Mouse (Mus musculus): ENCODE data around the gene Erbb2. TPM values are rescaled to one million over a fixed set of nuclear protein-coding genes. Genes with fewer than 3 reads are reported as not detected.

Gene Erbb2
- polyA plus RNA-seq (2015; fragmentation: Nextera tagmentation; extraction: Ambion mirVana) = 48.1 and 49.0 TPM in 2 replicates

GRCm38 (mm10) chr11:98412273-98412796 is at the start of gene Erbb2:
TSS of gene Erbb2 (plus strand) at chr11:98412470.
- peak within 1 kb of the TSS; percentile 80 for H3K4me3 ChIP-seq
- H3K4me1 ChIP-seq = peaks cover 67% of the 10 kb centered on the region
- ATAC-seq (ENCODE audit: extremely low read depth, insufficient number of reproducible peaks, low FRiP score, low TSS enrichment) = peak; percentile 66

GRCm38 (mm10) chr11:98363817-98364216 is 48.5 kb upstream of the Erbb2 start:
- Histone ChIP-seq H3K27me3 (replicated peaks) (no peaks in the 10 kb centered on the region), H3K9me3 (no peaks in the 10 kb centered on the region), H3K27ac (replicated peaks) (no peak overlapping the region), H3K9ac (no peak overlapping the region), H3K36me3 (peaks cover 7% of the 10 kb centered on the region; the same call in 1 of the 2 replicates), H3K4me2 (no peak overlapping the region), H3K4me1 (peaks cover 72% of the 10 kb centered on the region), H3K4me3 (no peak overlapping the region)
- no peak for ATAC-seq (ENCODE audit: extremely low read depth, insufficient number of reproducible peaks, low FRiP score, low TSS enrichment)
- 79% methylated on average over 5 of the region's 5 CpGs for WGBS

More at GRCm38 (mm10) chr11:98412273-98412796, at the start of gene Erbb2:
- WGBS = under 1% methylated on average over 45 of the region's 49 CpGs
- no peaks in the 10 kb centered on the region for H3K9me3 ChIP-seq
- H3K36me3 ChIP-seq = peaks cover 9% of the 10 kb centered on the region
- peak within 1 kb of the TSS; percentile 96 for H3K27ac ChIP-seq (replicated peaks)
- no peaks in the 10 kb centered on the region for H3K27me3 ChIP-seq (replicated peaks)
- peak within 1 kb of the TSS; percentile 93 for H3K9ac ChIP-seq
- peak within 1 kb of the TSS; percentile 83 for H3K4me2 ChIP-seq

- Histone ChIP-seq H3K4me3 (no peak overlapping the region), H3K27me3 (replicated peaks) (no peaks in the 10 kb centered on the region), H3K9me3 (no peaks in the 10 kb centered on the region), H3K4me2 (no peak overlapping the region), H3K27ac (replicated peaks) (no peak overlapping the region), H3K4me1 (peaks cover 72% of the 10 kb centered on the region), H3K36me3 (peaks cover 7% of the 10 kb centered on the region; the same call in 1 of the 2 replicates), H3K9ac (no peak overlapping the region)
- ATAC-seq (ENCODE audit: extremely low read depth, insufficient number of reproducible peaks, low FRiP score, low TSS enrichment) = no peak
- 86% methylated on average over 5 of the region's 5 CpGs for WGBS
Observed at GRCm38 (mm10) chr11:98364410-98364809, 47.9 kb upstream of the Erbb2 start.

GRCm38 (mm10) chr11:98366290-98366689 is 46.0 kb upstream of the Erbb2 start:
- peaks cover 70% of the 10 kb centered on the region for H3K4me1 ChIP-seq
- peak overlapping the region; percentile 53; the same call in 1 of the 2 replicates for H3K27ac ChIP-seq (replicated peaks)
- H3K9me3 ChIP-seq = no peaks in the 10 kb centered on the region
- H3K9ac ChIP-seq = peak overlapping the region; percentile 63
- H3K4me3 ChIP-seq = no peak overlapping the region
- H3K36me3 ChIP-seq = peaks cover 4% of the 10 kb centered on the region; the same call in 1 of the 2 replicates
- ATAC-seq (ENCODE audit: extremely low read depth, insufficient number of reproducible peaks, low FRiP score, low TSS enrichment) = no peak
- WGBS = 69% methylated on average over 10 of the region's 10 CpGs
- no peaks in the 10 kb centered on the region for H3K27me3 ChIP-seq (replicated peaks)
- H3K4me2 ChIP-seq = no peak overlapping the region

- Histone ChIP-seq H3K9me3 (no peaks in the 10 kb centered on the region), H3K27me3 (replicated peaks) (no peaks in the 10 kb centered on the region), H3K4me3 (no peak overlapping the region), H3K4me1 (peaks cover 74% of the 10 kb centered on the region), H3K27ac (replicated peaks) (peak overlapping the region; percentile 78), H3K36me3 (peaks cover 4% of the 10 kb centered on the region; the same call in 1 of the 2 replicates), H3K4me2 (no peak overlapping the region), H3K9ac (peak overlapping the region; percentile 62; the same call in 1 of the 2 replicates)
- no peak for ATAC-seq (ENCODE audit: extremely low read depth, insufficient number of reproducible peaks, low FRiP score, low TSS enrichment)
- 52% methylated on average over 10 of the region's 10 CpGs for WGBS
Observed at GRCm38 (mm10) chr11:98367171-98367862, 45.0 kb upstream of the Erbb2 start.

GRCm38 (mm10) chr11:98367863-98368186 is 44.4 kb upstream of the Erbb2 start:
- Histone ChIP-seq H3K4me3 (no peak overlapping the region), H3K4me1 (peaks cover 78% of the 10 kb centered on the region), H3K27me3 (replicated peaks) (no peaks in the 10 kb centered on the region), H3K27ac (replicated peaks) (peak overlapping the region; percentile 78), H3K4me2 (no peak overlapping the region), H3K9ac (no peak overlapping the region), H3K9me3 (no peaks in the 10 kb centered on the region), H3K36me3 (peaks cover 4% of the 10 kb centered on the region; the same call in 1 of the 2 replicates)
- 59% methylated on average over 7 of the region's 7 CpGs for WGBS
- ATAC-seq (ENCODE audit: extremely low read depth, insufficient number of reproducible peaks, low FRiP score, low TSS enrichment) = no peak

GRCm38 (mm10) chr11:98369337-98369736 is 42.9 kb upstream of the Erbb2 start:
- no peak overlapping the region for H3K4me2 ChIP-seq
- H3K9me3 ChIP-seq = no peaks in the 10 kb centered on the region
- H3K36me3 ChIP-seq = peaks cover 4% of the 10 kb centered on the region; the same call in 1 of the 2 replicates
- no peaks in the 10 kb centered on the region for H3K27me3 ChIP-seq (replicated peaks)
- no peak overlapping the region for H3K9ac ChIP-seq
- peaks cover 84% of the 10 kb centered on the region for H3K4me1 ChIP-seq
- ATAC-seq (ENCODE audit: extremely low read depth, insufficient number of reproducible peaks, low FRiP score, low TSS enrichment) = no peak
- WGBS = 61% methylated on average over 6 of the region's 6 CpGs
- no peak overlapping the region for H3K4me3 ChIP-seq
- no peak overlapping the region for H3K27ac ChIP-seq (replicated peaks)

GRCm38 (mm10) chr11:98370588-98370987 is 41.7 kb upstream of the Erbb2 start:
- Histone ChIP-seq H3K27me3 (replicated peaks) (no peaks in the 10 kb centered on the region), H3K4me1 (peaks cover 95% of the 10 kb centered on the region), H3K4me3 (no peak overlapping the region), H3K36me3 (peaks cover 14% of the 10 kb centered on the region), H3K27ac (replicated peaks) (no peak overlapping the region), H3K9ac (peak overlapping the region; percentile 69; the same call in 1 of the 2 replicates), H3K4me2 (no peak overlapping the region), H3K9me3 (no peaks in the 10 kb centered on the region)
- 76% methylated on average over 2 of the region's 2 CpGs for WGBS
- ATAC-seq (ENCODE audit: extremely low read depth, insufficient number of reproducible peaks, low FRiP score, low TSS enrichment) = no peak

GRCm38 (mm10) chr11:98371556-98372240 is 40.6 kb upstream of the Erbb2 start:
- WGBS = 42% methylated on average over 10 of the region's 10 CpGs
- peak overlapping the region; percentile 16 for H3K4me3 ChIP-seq
- H3K27ac ChIP-seq (replicated peaks) = peak overlapping the region; percentile 68
- no peaks in the 10 kb centered on the region for H3K9me3 ChIP-seq
- ATAC-seq (ENCODE audit: extremely low read depth, insufficient number of reproducible peaks, low FRiP score, low TSS enrichment) = no peak
- peak overlapping the region; percentile 36 for H3K4me2 ChIP-seq
- peaks cover 23% of the 10 kb centered on the region for H3K36me3 ChIP-seq
- no peaks in the 10 kb centered on the region for H3K27me3 ChIP-seq (replicated peaks)
- H3K4me1 ChIP-seq = peaks cover 95% of the 10 kb centered on the region
- peak overlapping the region; percentile 69 for H3K9ac ChIP-seq

GRCm38 (mm10) chr11:98372406-98372805 is 39.9 kb upstream of the Erbb2 start:
- no peak for ATAC-seq (ENCODE audit: extremely low read depth, insufficient number of reproducible peaks, low FRiP score, low TSS enrichment)
- H3K9me3 ChIP-seq = no peaks in the 10 kb centered on the region
- H3K4me3 ChIP-seq = peak overlapping the region; percentile 26
- no peaks in the 10 kb centered on the region for H3K27me3 ChIP-seq (replicated peaks)
- peak overlapping the region; percentile 36 for H3K4me2 ChIP-seq
- 9% methylated on average over 2 of the region's 2 CpGs for WGBS
- H3K36me3 ChIP-seq = peaks cover 29% of the 10 kb centered on the region
- H3K9ac ChIP-seq = peak overlapping the region; percentile 68
- H3K27ac ChIP-seq (replicated peaks) = peak overlapping the region; percentile 68; the same call in 1 of the 2 replicates
- H3K4me1 ChIP-seq = peaks cover 95% of the 10 kb centered on the region

GRCm38 (mm10) chr11:98373244-98373643 is 39.0 kb upstream of the Erbb2 start:
- no peak for ATAC-seq (ENCODE audit: extremely low read depth, insufficient number of reproducible peaks, low FRiP score, low TSS enrichment)
- Histone ChIP-seq H3K27ac (replicated peaks) (peak overlapping the region; percentile 90), H3K9me3 (no peaks in the 10 kb centered on the region), H3K9ac (peak overlapping the region; percentile 69), H3K4me2 (peak overlapping the region; percentile 36), H3K27me3 (replicated peaks) (no peaks in the 10 kb centered on the region), H3K4me1 (peaks cover 96% of the 10 kb centered on the region), H3K36me3 (peaks cover 37% of the 10 kb centered on the region), H3K4me3 (no peak overlapping the region)
- WGBS = 71% methylated on average over 6 of the region's 6 CpGs
